Comparison of ENCODE assay signal across 8 mouse cellular contexts in genomic region chr5:64862269-64862668, GRCm38 (mm10). TPM values are rescaled to one million over a fixed set of nuclear protein-coding genes. Genes with fewer than 3 reads are reported as not detected.
DNase-seq lines count a peak whose midpoint lies in the region; ATAC-seq and TF ChIP-seq lines count a peak whose summit lies in the region.

No protein-coding gene starts in this region.

- no peaks in the 10 kb centered on the region for H3K9me3 ChIP-seq in lung, embryonic 14.5 days (ENCODE audit: low read depth, low read length)
- no peaks in the 10 kb centered on the region for H3K9me3 ChIP-seq in heart, embryonic 14.5 days (ENCODE audit: control insufficient read depth, low read length)

- TF ChIP-seq CTCF in lung, embryonic 14.5 days (IDR thresholded peaks at IDR 0.05; ENCODE audit: low read depth): no peak

- WGBS in lung, embryonic 14.5 days: 26% methylated on average over 9 of the region's 9 CpGs
- 62% methylated on average over 9 of the region's 9 CpGs for WGBS in heart, embryonic 14.5 days

- H3K27me3 ChIP-seq in lung, embryonic 14.5 days (ENCODE audit: insufficient read depth, low read length): no peaks in the 10 kb centered on the region
- no peaks in the 10 kb centered on the region for H3K27me3 ChIP-seq in heart, embryonic 14.5 days (ENCODE audit: control insufficient read depth, insufficient read depth, low read length)

- no peak overlapping the region for H3K4me3 ChIP-seq in lung, embryonic 14.5 days (ENCODE audit: low read depth, low read length)
- H3K4me3 ChIP-seq in heart, embryonic 14.5 days (ENCODE audit: control insufficient read depth in 1 of 2, insufficient read depth in 1 of 2, low read depth in 1 of 2, low read length in 2 of 2): no peak overlapping the region

- peak; percentile 92 for DNase-seq in lung, embryonic 14.5 days
- DNase-seq in lung, postnatal 25 days (ENCODE audit: low spot score): no peak
- DNase-seq in brain, embryonic 18.5 days (ENCODE audit: low read depth, low spot score): peak; percentile 67
- DNase-seq in layer of hippocampus, adult 9-10 months (ENCODE audit: low spot score): peak; percentile 57
- DNase-seq in right cerebral cortex, postnatal 25 days: peak; percentile 49
- no peak for DNase-seq in cerebellum, postnatal 36 days
- DNase-seq in adrenal gland, adult (ENCODE audit: inconsistent age in 2 of 2, low spot score in 1 of 2): no peak

- peak; percentile 77 for ATAC-seq in lung, embryonic 14.5 days (ENCODE audit: insufficient read depth)
- 0 out of 2 replicates have a peak, but pooled peaks have one; percentile 42 for ATAC-seq in heart, embryonic 14.5 days (ENCODE audit: insufficient number of reproducible peaks, insufficient read depth, low FRiP score, low read depth)

- peaks cover 19% of the 10 kb centered on the region for H3K4me1 ChIP-seq in lung, embryonic 14.5 days (ENCODE audit: insufficient read depth)
- peaks cover 25 to 32% of the 10 kb centered on the region in 2 experiments for H3K4me1 ChIP-seq in heart, embryonic 14.5 days (ENCODE audit: control insufficient read depth in 2 of 2, insufficient read depth in 2 of 2, low read length in 2 of 2)

- peak overlapping the region; percentile 29 for H3K9ac ChIP-seq in lung, embryonic 14.5 days
- H3K9ac ChIP-seq in heart, embryonic 14.5 days (ENCODE audit: low read length): peak overlapping the region; percentile 57; the same call in 1 of the 2 replicates

- H3K27ac ChIP-seq in lung, embryonic 14.5 days (ENCODE audit: low read depth): peak overlapping the region; percentile 91
- H3K27ac ChIP-seq in heart, embryonic 14.5 days (replicated peaks in 1 of 2; ENCODE audit: control insufficient read depth in 1 of 2, insufficient read depth in 1 of 2, low read depth in 2 of 2, low read length in 2 of 2): peak overlapping the region in 1 of 2 experiments; percentile 64; a peak in 2 of 4 replicates

- no peaks in the 10 kb centered on the region for H3K36me3 ChIP-seq in lung, embryonic 14.5 days (ENCODE audit: insufficient read depth)
- H3K36me3 ChIP-seq in heart, embryonic 14.5 days (ENCODE audit: control insufficient read depth, insufficient read depth, low read length): no peaks in the 10 kb centered on the region

- peak overlapping the region; percentile 49 for H3K4me2 ChIP-seq in lung, embryonic 14.5 days
- H3K4me2 ChIP-seq in heart, embryonic 14.5 days (ENCODE audit: low read length): 0 out of 2 replicates have a peak overlapping the region, but pooled peaks have one; percentile 42

RNA-seq across cellular contexts. Expression of gene Klf3, which starts 59.1 kb away (rescaled TPM):
- polyA plus RNA-seq in lung, embryonic 14.5 days (2014; fragmentation: Nextera tagmentation; extraction: Ambion mirVana): 63.2 and 69.3 TPM in 2 replicates
- 51.9 and 52.1 TPM in 2 replicates for polyA plus RNA-seq in heart, embryonic 14.5 days (2014; fragmentation: Nextera tagmentation; extraction: Ambion mirVana)

Comparison
In these comparisons a context has a peak if more than half of its experiments do, and no peak if none do; other contexts are left out.
1. DNase-seq: peak in lung, embryonic 14.5 days (single experiment), brain, embryonic 18.5 days (single experiment), layer of hippocampus, adult 9-10 months (single experiment) and right cerebral cortex, postnatal 25 days (single experiment); none in lung, postnatal 25 days (single experiment), cerebellum, postnatal 36 days (0 of 2) and adrenal gland, adult (0 of 2).